Mouse (Mus musculus): ENCODE results near the gene Lcorl. TPM values are rescaled to one million over a fixed set of nuclear protein-coding genes. Genes with fewer than 3 reads are reported as not detected.

The Lcorl gene
- polyA plus RNA-seq, 1 experiment from 2014 or later: 51.1 TPM

- DNase-seq (ENCODE audit: low spot score) (no peak), ATAC-seq (peak; percentile 18)
- H3K27me3 ChIP-seq (replicated peaks; ENCODE audit: control insufficient read depth, insufficient read depth, low read length): no peaks in the 10 kb centered on the region
- H3K4me3 ChIP-seq (ENCODE audit: low read depth, low read length): peak overlapping the region; percentile 92
- H3K27ac ChIP-seq (ENCODE audit: low read depth, low read length): peak overlapping the region; percentile 99
- no peaks in the 10 kb centered on the region for H3K36me3 ChIP-seq (ENCODE audit: control insufficient read depth, insufficient read depth, low read length)
- 0% methylated on average over 17 of the region's 56 CpGs for WGBS
- no peaks in the 10 kb centered on the region for H3K9me3 ChIP-seq (replicated peaks; ENCODE audit: control insufficient read depth, low read length)
- H3K9ac ChIP-seq (ENCODE audit: low read length): peak overlapping the region; percentile 98
- H3K4me2 ChIP-seq (ENCODE audit: low read length): peak overlapping the region; percentile 57
- 0 out of 2 replicates have a peak, but pooled peaks cover 5% of the 10 kb centered on the region for H3K4me1 ChIP-seq (ENCODE audit: control insufficient read depth, insufficient read depth, low read length)
These were observed 550 bp downstream of the Lcorl start for GRCm38 (mm10) chr5:45856876-45857253.

DNA sequence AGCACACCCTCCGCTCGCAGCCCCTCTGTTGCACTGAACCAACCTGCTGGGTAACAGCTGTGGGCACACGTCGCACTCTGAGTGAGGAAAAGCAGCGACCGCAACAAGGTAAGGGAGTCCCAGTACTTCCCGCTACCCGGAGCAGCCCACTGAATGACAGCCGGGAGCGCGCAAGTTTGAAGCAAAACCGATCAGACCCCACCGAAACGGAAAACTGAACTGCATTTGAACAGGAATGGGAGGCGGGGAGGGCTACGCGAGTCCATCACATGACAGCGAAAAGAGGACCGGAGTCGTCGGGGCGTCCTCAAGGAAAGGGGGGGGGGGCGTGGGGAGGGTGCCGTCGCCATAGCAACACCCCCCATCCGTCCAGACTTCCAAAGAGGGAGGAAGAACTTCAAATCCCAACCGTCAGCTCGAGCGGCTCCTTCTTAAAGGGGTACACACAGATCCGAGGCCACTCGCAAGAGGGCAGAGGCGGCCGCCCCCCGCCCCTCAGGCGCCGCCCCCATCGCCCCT lies 1.1 kb downstream of the Lcorl start:
- Histone ChIP-seq H3K36me3 (ENCODE audit: control insufficient read depth, insufficient read depth, low read length) (no peaks in the 10 kb centered on the region), H3K27me3 (replicated peaks; ENCODE audit: control insufficient read depth, insufficient read depth, low read length) (no peaks in the 10 kb centered on the region), H3K4me2 (ENCODE audit: low read length) (peak overlapping the region; percentile 57), H3K9ac (ENCODE audit: low read length) (peak overlapping the region; percentile 98), H3K27ac (ENCODE audit: low read depth, low read length) (peak overlapping the region; percentile 99), H3K4me1 (ENCODE audit: control insufficient read depth, insufficient read depth, low read length) (0 out of 2 replicates have a peak, but pooled peaks cover 5% of the 10 kb centered on the region), H3K9me3 (replicated peaks; ENCODE audit: control insufficient read depth, low read length) (no peaks in the 10 kb centered on the region), H3K4me3 (ENCODE audit: low read depth, low read length) (peak overlapping the region; percentile 92)
- peak; percentile 90 for DNase-seq (ENCODE audit: low spot score)
- WGBS: under 1% methylated on average over 31 of the region's 37 CpGs
- peak; percentile 62 for ATAC-seq

- H3K4me1 ChIP-seq (ENCODE audit: control insufficient read depth, insufficient read depth, low read length): 0 out of 2 replicates have a peak, but pooled peaks cover 5% of the 10 kb centered on the region
- H3K4me2 ChIP-seq (ENCODE audit: low read length): peak overlapping the region; percentile 57
- 18% methylated on average over 21 of the region's 21 CpGs for WGBS
- no peaks in the 10 kb centered on the region for H3K27me3 ChIP-seq (replicated peaks; ENCODE audit: control insufficient read depth, insufficient read depth, low read length)
- H3K27ac ChIP-seq (ENCODE audit: low read depth, low read length): peak overlapping the region; percentile 99
- ATAC-seq (peak; percentile 1; the same call in 1 of the 2 replicates), DNase-seq (ENCODE audit: low spot score) (peak; percentile 70)
- H3K4me3 ChIP-seq (ENCODE audit: low read depth, low read length): peak overlapping the region; percentile 92
- no peaks in the 10 kb centered on the region for H3K36me3 ChIP-seq (ENCODE audit: control insufficient read depth, insufficient read depth, low read length)
- H3K9ac ChIP-seq (ENCODE audit: low read length): peak overlapping the region; percentile 98
- H3K9me3 ChIP-seq (replicated peaks; ENCODE audit: control insufficient read depth, low read length): no peaks in the 10 kb centered on the region
These were observed 1.7 kb downstream of the Lcorl start for GRCm38 (mm10) chr5:45855526-45856302.

GRCm38 (mm10) chr5:45844723-45845122 lies 12.7 kb downstream of the Lcorl start:
- no peak for ATAC-seq
- WGBS: 93% methylated on average over 6 of the region's 6 CpGs
- Histone ChIP-seq H3K27me3 (replicated peaks; ENCODE audit: control insufficient read depth, insufficient read depth, low read length) (no peaks in the 10 kb centered on the region), H3K27ac (ENCODE audit: low read depth, low read length) (no peak overlapping the region), H3K9ac (ENCODE audit: low read length) (no peak overlapping the region), H3K9me3 (replicated peaks; ENCODE audit: control insufficient read depth, low read length) (no peaks in the 10 kb centered on the region; the same call in 1 of the 2 replicates), H3K4me3 (ENCODE audit: low read depth, low read length) (no peak overlapping the region), H3K36me3 (ENCODE audit: control insufficient read depth, insufficient read depth, low read length) (no peaks in the 10 kb centered on the region), H3K4me1 (ENCODE audit: control insufficient read depth, insufficient read depth, low read length) (no peaks in the 10 kb centered on the region), H3K4me2 (ENCODE audit: low read length) (no peak overlapping the region)
- no peak for DNase-seq (ENCODE audit: low spot score)

DNA sequence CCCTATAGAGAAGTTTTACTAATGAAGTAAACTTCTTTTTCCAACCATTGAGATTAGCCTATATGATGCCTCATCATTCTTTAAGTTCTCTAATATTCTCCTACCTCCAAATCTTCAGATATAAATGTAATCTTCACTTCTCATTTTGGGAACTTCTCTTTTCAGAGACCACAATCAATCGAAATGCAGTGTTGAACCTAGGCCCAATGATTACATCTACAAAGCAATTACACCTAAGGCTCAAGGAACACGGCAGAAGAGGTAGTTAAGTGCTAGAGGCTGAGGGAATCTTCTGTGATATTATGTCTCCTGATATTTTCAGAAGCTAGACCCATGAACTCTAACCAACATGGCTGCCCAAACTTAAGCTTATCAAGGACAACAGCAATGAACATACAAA lies 22.3 kb downstream of the Lcorl start:
- H3K9me3 ChIP-seq (replicated peaks; ENCODE audit: control insufficient read depth, low read length): no peaks in the 10 kb centered on the region
- no peak overlapping the region for H3K27ac ChIP-seq (ENCODE audit: low read depth, low read length)
- no peaks in the 10 kb centered on the region for H3K27me3 ChIP-seq (replicated peaks; ENCODE audit: control insufficient read depth, insufficient read depth, low read length)
- no peaks in the 10 kb centered on the region for H3K4me1 ChIP-seq (ENCODE audit: control insufficient read depth, insufficient read depth, low read length)
- 95% methylated on average over 2 of the region's 2 CpGs for WGBS
- H3K9ac ChIP-seq (ENCODE audit: low read length): no peak overlapping the region
- ATAC-seq (no peak), DNase-seq (ENCODE audit: low spot score) (no peak)
- no peak overlapping the region for H3K4me2 ChIP-seq (ENCODE audit: low read length)
- no peak overlapping the region for H3K4me3 ChIP-seq (ENCODE audit: low read depth, low read length)
- H3K36me3 ChIP-seq (ENCODE audit: control insufficient read depth, insufficient read depth, low read length): no peaks in the 10 kb centered on the region

- Histone ChIP-seq H3K9me3 (replicated peaks; ENCODE audit: control insufficient read depth, low read length) (peaks cover 12% of the 10 kb centered on the region; the same call in 1 of the 2 replicates), H3K4me2 (ENCODE audit: low read length) (no peak overlapping the region), H3K27me3 (replicated peaks; ENCODE audit: control insufficient read depth, insufficient read depth, low read length) (no peaks in the 10 kb centered on the region), H3K4me1 (ENCODE audit: control insufficient read depth, insufficient read depth, low read length) (no peaks in the 10 kb centered on the region), H3K27ac (ENCODE audit: low read depth, low read length) (no peak overlapping the region), H3K9ac (ENCODE audit: low read length) (no peak overlapping the region), H3K4me3 (ENCODE audit: low read depth, low read length) (no peak overlapping the region), H3K36me3 (ENCODE audit: control insufficient read depth, insufficient read depth, low read length) (no peaks in the 10 kb centered on the region)
- no peak for ATAC-seq
- DNase-seq (ENCODE audit: low spot score): no peak
- WGBS: 97% methylated on average over 4 of the region's 4 CpGs
These were observed 45.9 kb downstream of the Lcorl start for GRCm38 (mm10) chr5:45811527-45811926.

DNA sequence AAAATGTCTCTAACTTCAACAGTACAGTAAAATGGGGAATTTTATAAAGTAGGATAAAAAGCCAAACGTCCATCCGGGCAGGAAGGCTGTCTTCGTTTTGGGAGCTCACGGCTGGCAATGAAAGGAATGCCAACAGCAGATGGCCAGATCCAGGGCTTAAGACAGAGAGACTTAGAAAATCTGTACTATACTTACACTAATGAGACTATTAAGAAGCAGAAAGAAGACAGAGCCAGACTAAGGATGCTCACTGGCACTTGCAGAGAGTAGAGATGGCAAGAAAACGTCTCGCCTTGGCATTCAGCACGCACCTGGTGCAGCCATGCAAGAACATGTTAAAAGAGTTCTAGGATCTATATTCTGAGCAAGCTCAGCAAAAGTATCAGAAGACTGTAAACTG lies 65.6 kb downstream of the Lcorl start:
- DNase-seq (ENCODE audit: low spot score): peak; percentile 44
- WGBS: 68% methylated on average over 7 of the region's 7 CpGs
- ATAC-seq: peak; percentile 44; the same call in 1 of the 2 replicates
- H3K4me3 ChIP-seq (ENCODE audit: low read depth, low read length): no peak overlapping the region
- H3K36me3 ChIP-seq (ENCODE audit: control insufficient read depth, insufficient read depth, low read length): no peaks in the 10 kb centered on the region
- H3K9me3 ChIP-seq (replicated peaks; ENCODE audit: control insufficient read depth, low read length): no peaks in the 10 kb centered on the region
- H3K27ac ChIP-seq (ENCODE audit: low read depth, low read length): no peak overlapping the region
- no peaks in the 10 kb centered on the region for H3K27me3 ChIP-seq (replicated peaks; ENCODE audit: control insufficient read depth, insufficient read depth, low read length)
- no peaks in the 10 kb centered on the region for H3K4me1 ChIP-seq (ENCODE audit: control insufficient read depth, insufficient read depth, low read length)
- H3K4me2 ChIP-seq (ENCODE audit: low read length): no peak overlapping the region
- H3K9ac ChIP-seq (ENCODE audit: low read length): no peak overlapping the region

GRCm38 (mm10) chr5:45790221-45790620 lies 67.2 kb downstream of the Lcorl start:
- Histone ChIP-seq H3K4me2 (ENCODE audit: low read length) (no peak overlapping the region), H3K36me3 (ENCODE audit: control insufficient read depth, insufficient read depth, low read length) (no peaks in the 10 kb centered on the region), H3K27me3 (replicated peaks; ENCODE audit: control insufficient read depth, insufficient read depth, low read length) (no peaks in the 10 kb centered on the region), H3K9ac (ENCODE audit: low read length) (no peak overlapping the region), H3K27ac (ENCODE audit: low read depth, low read length) (no peak overlapping the region), H3K9me3 (replicated peaks; ENCODE audit: control insufficient read depth, low read length) (no peaks in the 10 kb centered on the region), H3K4me3 (ENCODE audit: low read depth, low read length) (no peak overlapping the region), H3K4me1 (ENCODE audit: control insufficient read depth, insufficient read depth, low read length) (no peaks in the 10 kb centered on the region)
- ATAC-seq (no peak), DNase-seq (ENCODE audit: low spot score) (no peak)
- 87% methylated on average over 4 of the region's 4 CpGs for WGBS

DNA sequence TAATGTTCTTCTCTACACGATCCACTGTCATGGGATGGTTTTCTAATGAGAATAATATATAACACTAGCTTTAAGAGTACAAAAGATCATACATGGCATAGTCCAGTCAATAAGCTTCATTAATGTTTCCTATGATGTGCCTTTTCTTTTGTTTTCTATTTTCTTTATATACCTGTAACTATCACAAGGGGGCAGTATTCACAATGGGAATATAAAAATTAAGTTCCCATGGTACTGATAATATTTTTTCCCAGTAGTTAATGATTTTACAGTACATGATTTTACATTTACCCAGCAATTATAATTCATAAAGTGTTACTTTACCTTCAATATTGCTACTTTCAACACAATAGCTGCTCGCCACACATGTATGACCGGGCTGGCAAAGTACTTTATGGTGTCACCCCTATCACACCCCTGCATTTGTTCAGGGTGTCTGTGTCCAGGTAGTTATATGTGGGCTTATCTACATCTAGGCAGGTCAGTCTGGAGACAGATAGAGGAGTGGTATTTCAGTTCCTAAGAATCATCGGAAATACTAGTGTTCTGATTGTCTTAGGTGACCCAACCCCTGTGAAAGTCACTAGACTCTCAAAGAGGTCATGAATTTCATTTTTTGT lies 99.8 kb downstream of the Lcorl start:
- no peaks in the 10 kb centered on the region for H3K9me3 ChIP-seq (replicated peaks; ENCODE audit: control insufficient read depth, low read length)
- no peaks in the 10 kb centered on the region for H3K27me3 ChIP-seq (replicated peaks; ENCODE audit: control insufficient read depth, insufficient read depth, low read length)
- no peak overlapping the region for H3K4me3 ChIP-seq (ENCODE audit: low read depth, low read length)
- peak; percentile 40 for ATAC-seq
- no peak overlapping the region for H3K9ac ChIP-seq (ENCODE audit: low read length)
- H3K4me1 ChIP-seq (ENCODE audit: control insufficient read depth, insufficient read depth, low read length): no peaks in the 10 kb centered on the region
- DNase-seq (ENCODE audit: low spot score): peak; percentile 53
- H3K27ac ChIP-seq (ENCODE audit: low read depth, low read length): no peak overlapping the region
- no peak overlapping the region for H3K4me2 ChIP-seq (ENCODE audit: low read length)
- no peaks in the 10 kb centered on the region for H3K36me3 ChIP-seq (ENCODE audit: control insufficient read depth, insufficient read depth, low read length)
- WGBS: 88% methylated on average over 4 of the region's 4 CpGs
